Mouse (Mus musculus) bone marrow macrophage, adult 2 months (primary cell): ENCODE results near the gene Plin3.

Experiments used
- CTCF ChIP-seq: IDR thresholded peaks from 2 replicates; pipeline ENCODE4 v1.5.1; 2012; ENCODE audit warnings: low read depth, mild to moderate bottlenecking, low read length, moderate library complexity
- POLR2A ChIP-seq: IDR thresholded peaks from 2 replicates; pipeline ENCODE4 v1.6.1; 2012; ENCODE audit warnings: mild to moderate bottlenecking, low read depth, low read length, borderline replicate concordance

GRCm38 (mm10) chr17:56282802-56283201 lies 9.9 kb downstream of the Plin3 start:
- no peak for TF ChIP-seq POLR2A
- TF ChIP-seq CTCF = no peak
